Mouse (Mus musculus) ovary, postnatal 10 days (tissue): ENCODE results near the gene Sh3bp4.

ENCODE experiments used
- DNase-seq: peaks from one replicate; pipeline ENCODE4 v3.0.0; 2022; ENCODE audit warnings: low spot score

Sh3bp4 gene

DNA sequence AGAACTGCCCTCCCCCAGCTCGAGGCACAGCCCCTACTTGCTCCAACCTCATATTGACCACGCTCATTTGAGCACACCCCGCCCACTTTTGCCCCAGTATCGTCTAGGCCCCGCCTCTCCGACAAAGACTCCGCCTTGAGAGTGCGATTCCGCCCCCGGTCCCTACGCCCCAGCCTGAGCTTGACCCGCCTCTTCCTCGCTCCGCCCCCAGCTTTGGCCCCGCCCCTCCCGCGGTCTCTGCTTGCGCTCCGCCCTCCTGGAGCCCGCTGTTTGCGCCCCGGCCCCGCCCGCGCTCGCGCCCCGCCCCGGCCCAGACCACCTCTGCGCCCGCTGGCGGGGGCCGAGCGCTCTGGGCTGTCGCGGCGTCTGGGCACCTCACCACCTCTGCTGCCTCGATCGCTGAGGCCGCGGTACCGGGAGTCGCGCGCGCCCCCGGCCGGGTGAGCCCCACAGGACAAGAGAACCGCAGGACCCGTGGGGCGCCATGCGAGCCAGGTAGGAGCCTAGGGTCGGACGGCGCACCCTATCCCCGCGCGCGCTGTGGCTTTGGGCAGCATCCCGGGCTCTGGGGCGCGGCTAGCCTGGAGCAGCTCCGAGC is at the start of gene Sh3bp4:
Gene Sh3bp4 (plus strand): TSS at position 313 of the 598 bp plus-strand sequence.
- peak; percentile 87 for DNase-seq

DNA sequence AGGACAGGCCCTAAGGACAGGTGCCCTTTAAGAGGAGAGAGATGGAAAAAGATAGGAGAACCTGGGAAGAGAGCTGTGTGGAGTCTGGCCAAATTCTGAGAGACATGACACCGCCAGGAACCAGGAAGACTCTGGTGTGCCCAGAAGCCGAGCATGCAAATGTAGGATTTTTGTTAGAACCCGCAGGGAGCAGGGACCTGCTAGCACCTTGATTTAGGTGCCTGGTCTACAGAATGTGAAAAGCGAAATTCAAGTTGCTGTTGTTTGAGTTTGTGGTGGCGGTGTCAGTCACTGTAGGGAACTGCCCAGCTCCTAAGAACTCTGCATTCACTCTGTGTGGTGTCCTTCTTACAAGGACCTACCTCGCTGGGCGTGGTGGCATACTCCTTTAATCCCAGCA is 47.2 kb upstream of the Sh3bp4 start:
- DNase-seq: no peak

GRCm38 (mm10) chr1:89024696-89025612 is 45.3 kb upstream of the Sh3bp4 start:
- no peak for DNase-seq

DNA sequence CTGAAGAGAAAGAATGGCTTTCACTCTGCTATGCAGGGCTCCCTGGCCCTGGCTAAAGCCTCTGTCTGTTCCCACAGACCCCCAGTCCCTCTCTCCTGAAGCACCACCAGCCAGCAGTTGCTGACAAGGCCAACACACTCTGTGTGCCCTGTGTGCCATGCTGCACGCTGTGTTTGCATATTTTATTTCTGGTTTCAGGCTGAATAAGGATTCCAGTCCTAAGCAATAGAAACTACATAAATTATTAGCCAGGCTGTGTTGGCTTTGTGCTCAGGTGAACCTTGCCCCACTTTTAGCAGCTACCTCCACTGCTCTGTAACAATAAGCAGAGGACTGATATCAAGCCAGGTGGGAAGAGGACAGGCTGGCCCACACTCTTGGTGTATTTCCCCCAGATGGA is 44.2 kb upstream of the Sh3bp4 start:
- no peak for DNase-seq

DNA sequence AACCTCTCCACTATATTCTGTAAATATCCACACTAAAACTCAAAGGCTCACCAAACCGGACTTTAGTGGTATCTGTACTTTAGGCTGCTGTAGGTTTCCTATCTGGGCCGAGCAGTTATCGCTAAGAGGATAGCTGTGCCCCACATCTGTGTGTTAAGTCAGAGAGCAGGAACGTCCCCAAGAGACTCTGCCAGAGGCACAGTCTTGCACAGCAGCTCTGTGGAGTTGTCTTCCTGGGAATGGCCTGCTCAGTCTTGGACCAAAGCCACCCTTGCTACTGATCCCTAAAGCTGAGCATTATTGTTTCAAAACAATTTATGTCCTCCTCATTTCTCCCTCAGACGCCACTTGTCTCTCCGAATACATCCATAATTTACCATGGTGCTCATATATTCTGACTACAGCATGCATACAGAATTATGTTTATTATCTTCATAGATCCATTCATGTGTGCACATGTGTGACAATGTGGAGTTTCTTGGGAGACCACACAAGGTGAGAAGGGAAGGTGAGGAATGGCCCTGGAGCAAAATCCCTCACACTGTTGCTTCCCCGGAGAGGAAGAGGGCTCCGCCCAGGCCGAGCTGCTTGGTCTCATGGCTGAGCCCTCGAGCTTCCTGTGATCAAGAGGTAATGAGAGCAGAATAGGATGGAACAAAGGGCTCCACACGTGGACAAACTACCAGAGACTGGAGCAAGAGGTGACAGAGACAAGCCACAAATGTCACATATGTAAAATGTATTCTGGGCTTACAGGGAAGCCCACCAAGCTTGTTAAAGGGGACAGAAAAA is 40.9 kb upstream of the Sh3bp4 start:
- DNase-seq: no peak

- no peak for DNase-seq
Measured at GRCm38 (mm10) chr1:89033661-89034060, 36.6 kb upstream of the Sh3bp4 start.

DNA sequence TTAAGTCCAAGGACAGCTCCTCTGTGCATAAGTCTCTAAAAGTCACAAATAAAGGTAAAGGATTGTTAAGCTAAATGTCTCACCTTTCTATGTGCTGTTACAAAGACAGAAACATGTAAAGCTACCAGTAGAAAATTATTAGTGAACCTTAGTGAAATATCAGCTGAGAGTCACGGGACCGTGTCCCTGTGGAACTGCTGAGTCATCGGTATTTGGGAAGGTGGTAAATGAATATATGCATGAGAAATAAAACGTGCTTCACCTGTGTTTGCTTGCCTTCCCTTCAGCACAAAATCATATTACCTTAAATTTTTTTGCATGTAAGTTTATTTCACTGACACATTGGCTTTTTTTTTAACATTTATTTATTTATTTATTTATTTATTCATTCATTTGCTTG is 36.2 kb upstream of the Sh3bp4 start:
- DNase-seq: no peak

DNA sequence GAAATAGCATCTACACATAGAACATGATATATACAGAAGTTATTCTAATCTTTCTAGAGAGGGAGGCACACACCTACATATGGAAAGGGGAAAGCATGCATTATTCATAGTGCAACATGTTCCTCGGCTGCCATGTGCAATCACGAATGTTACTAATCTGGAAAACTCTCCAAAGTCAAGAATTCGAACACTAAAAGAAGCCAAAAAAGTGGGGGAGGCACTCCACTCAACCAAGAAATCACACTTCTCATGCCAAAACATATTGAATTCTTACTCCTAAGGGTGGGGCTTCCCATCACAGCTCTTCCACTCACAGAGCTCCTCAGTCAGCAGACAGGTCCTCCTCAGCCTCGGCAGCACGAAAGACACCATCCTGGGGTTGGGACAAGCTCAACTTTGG is 35.1 kb upstream of the Sh3bp4 start:
- DNase-seq: no peak

GRCm38 (mm10) chr1:89039836-89040235 is 30.4 kb upstream of the Sh3bp4 start:
- no peak for DNase-seq

- no peak for DNase-seq
Measured at GRCm38 (mm10) chr1:89041290-89041689, 28.9 kb upstream of the Sh3bp4 start.

- no peak for DNase-seq
Measured at GRCm38 (mm10) chr1:89042081-89042480, 28.1 kb upstream of the Sh3bp4 start.

GRCm38 (mm10) chr1:89042956-89043355 is 27.3 kb upstream of the Sh3bp4 start:
- DNase-seq: no peak

- DNase-seq: no peak
Measured at GRCm38 (mm10) chr1:89045403-89045802, 24.8 kb upstream of the Sh3bp4 start.

- no peak for DNase-seq
Measured at GRCm38 (mm10) chr1:89049506-89049905, 20.7 kb upstream of the Sh3bp4 start.

GRCm38 (mm10) chr1:89056175-89056574 is 14.0 kb upstream of the Sh3bp4 start:
- no peak for DNase-seq

DNA sequence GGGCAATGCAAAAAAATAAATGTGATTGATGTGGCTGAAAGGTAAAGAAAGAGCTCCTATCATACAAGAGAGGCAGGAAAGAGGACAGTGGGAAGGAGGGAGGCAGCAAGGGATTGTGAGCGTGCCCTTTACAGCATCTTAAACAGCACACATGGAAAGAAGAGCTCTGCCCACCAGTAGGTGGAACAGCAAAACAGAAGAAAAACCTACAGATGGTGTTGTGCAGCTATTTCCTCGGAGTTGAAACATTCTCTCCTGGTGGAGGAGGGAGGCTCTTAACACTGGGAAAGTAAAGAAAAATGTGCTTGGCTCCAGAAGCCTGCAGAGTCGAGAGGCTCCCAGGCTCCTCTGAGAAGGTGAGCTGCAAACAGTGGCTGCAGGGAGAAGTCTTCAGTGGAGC is 12.8 kb upstream of the Sh3bp4 start:
- no peak for DNase-seq

GRCm38 (mm10) chr1:89058011-89058410 is 12.2 kb upstream of the Sh3bp4 start:
- no peak for DNase-seq

DNA sequence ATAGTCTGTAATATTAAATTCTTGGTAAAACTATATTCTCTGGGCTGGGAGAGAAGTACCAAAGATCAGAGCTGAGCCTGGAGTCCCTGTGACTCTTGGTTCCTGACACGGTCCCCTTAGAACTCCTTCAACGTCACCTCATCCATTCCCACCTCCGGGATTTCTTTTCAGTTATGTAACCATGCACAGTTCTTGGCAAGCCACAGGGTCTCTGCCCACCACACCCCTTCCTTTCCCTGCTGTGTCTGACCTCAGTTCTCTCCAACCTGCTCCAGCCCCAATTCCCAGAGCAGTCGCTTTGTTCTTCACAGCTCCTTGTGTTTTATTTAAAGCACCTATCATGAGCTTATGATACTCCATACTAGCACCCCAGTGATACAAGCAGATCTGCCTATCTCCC is 7.2 kb upstream of the Sh3bp4 start:
- no peak for DNase-seq

GRCm38 (mm10) chr1:89063800-89064199 is 6.4 kb upstream of the Sh3bp4 start:
- no peak for DNase-seq

- no peak for DNase-seq
Measured at GRCm38 (mm10) chr1:89068812-89069211, 1.4 kb upstream of the Sh3bp4 start.

GRCm38 (mm10) chr1:89069479-89070102 is 624 bp upstream of the Sh3bp4 start:
- no peak for DNase-seq

- DNase-seq: peak; percentile 42
Measured at GRCm38 (mm10) chr1:89070871-89071361, 701 bp downstream of the Sh3bp4 start.
